Mouse (Mus musculus): ENCODE results near the gene Spem2. TPM values are rescaled to one million over a fixed set of nuclear protein-coding genes. Genes with fewer than 3 reads are reported as not detected.

Gene Spem2
- not detected in 2 replicates for polyA plus RNA-seq (2012; ENCODE audit: low replicate concordance)

DNA sequence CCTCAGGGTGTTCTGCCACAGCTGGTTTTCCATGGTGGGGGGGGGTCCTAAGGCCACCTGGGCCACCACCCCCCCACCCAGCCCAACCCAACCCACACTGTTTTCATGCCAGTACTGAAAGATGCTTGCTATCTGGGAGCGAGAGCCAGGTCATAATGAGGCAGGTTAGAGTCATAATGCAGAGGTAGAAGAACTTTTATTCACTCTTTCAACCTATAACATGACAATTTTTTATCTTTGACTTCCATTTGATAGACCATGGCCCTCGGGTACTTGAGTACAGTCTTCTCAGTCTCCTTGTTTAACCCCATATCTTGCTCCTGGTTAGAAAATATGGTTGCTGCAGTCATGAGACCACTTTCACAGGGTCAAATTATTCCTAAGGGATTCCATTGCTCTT lies at the start of gene Spem2:
Spem2 (minus strand) TSS at position 101 of the 400 bp plus-strand sequence.

DNA sequence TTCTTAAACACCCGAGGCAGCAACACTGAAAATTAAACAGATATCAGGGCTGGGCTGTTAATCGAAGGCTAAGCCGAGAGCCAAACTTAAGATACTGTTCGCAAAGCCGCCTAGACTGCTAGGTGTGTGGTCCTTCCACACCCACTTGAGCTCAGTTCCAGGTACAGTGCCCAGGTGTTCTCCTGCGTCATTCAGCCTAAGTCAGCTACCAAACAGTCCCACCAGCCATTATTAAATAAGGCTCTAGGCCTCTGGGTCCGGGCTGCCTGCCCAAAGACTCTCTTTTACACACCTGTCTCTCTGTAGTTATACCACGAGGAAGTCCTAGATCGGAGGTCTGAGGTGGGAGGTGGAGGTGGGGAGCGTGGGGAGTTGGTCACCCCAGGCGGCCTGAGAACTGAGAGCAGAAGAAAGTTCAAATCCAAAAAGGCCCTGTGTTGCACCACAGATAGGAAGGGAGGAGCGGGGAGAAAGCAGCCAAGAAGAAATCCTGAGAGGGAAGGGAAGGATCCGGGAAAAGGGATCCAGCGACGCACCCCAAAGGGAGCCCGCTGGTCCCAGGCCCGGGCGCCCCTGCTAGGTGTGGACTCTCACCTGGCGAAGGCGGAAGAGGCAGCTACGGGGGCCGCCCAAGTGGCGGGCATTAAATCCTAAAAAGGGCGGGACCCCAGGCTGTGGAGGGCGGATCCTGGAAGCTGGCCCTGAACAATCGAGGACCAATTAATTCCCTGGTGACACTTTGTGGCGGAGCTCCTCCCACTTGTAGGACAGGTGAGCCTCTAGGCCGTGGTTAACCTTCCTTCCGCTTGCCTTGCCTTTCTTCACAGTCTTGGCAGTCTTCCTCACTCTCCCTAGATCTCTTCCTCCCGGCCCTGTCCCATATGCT lies 40.1 kb upstream of the Spem2 start, which contains the start of gene Tnk1:
Tnk1 (minus strand) TSS at position 618 of the 886 bp plus-strand sequence.

GRCm38 (mm10) chr11:69846198-69846680 lies 28.0 kb upstream of the Spem2 start, which contains the start of gene Plscr3:
Gene Plscr3 (plus strand): TSS chr11:69846376.

DNA sequence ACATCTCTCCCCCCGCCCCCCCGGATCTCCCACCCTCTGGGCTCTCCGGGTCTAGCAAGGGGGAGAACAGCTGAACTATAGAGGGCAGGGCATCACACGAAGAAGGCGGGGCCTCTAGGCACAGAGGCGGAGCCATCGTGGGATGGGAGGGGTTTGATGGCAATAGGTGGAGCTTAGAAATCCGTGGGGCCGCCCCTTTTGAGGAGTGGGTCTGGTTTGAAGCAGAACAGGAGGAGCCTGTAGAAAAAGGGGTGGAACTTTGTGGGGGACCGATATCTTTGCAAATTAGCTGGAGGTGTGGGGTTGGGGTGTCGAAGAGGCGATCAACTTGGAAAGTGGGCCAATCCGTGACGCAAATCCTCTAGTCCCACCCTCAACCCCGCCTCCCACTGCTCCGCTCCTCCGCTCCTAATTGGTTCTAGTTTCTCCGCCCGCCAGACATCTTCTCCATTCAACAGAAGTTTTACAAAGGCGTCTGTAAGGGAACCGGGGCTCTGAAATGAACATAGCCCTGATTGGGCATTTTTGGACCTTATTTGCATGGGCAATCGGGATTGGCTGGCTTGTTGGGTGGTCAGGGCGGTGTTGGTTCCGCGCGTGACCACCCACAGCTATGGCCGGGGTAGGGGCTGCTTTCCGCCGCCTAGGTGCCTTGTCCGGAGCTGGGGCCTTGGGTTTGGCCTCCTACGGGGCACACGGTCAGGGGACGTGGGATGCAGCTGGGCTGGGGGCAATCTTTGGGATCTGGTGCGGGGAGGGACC lies 19.9 kb upstream of the Spem2 start, which contains the start of gene Tmem256:
Tmem256 (plus strand) TSS at position 563 of the 762 bp plus-strand sequence.

GRCm38 (mm10) chr11:69837604-69837951 lies 19.3 kb upstream of the Spem2 start, which contains the start of gene Nlgn2:
Gene Nlgn2 (minus strand): TSS chr11:69837784.

DNA sequence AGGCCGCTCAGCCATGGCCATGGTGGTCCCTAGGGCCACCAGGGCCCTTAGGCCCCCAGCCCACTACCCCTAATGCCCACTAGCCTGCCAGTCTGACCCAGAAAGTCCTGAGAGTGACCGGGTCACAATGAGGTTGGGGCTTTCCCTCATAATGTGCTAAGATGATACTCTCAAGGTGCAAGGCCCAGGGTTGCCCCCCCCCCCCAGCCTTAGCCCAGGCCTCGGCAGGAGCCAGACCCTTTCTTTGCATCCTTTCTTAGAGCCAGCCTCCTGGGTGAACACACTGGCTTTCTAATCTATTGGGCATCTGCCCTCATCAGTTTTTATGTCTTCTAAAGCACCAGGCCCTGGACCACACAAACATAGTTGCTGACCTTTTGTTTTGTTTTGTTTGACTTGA lies 3.8 kb upstream of the Spem2 start, which contains the start of gene Spem1:
Spem1 (minus strand) TSS at position 101 of the 400 bp plus-strand sequence.

GRCm38 (mm10) chr11:69815155-69815554 lies 3.1 kb downstream of the Spem2 start, which contains the start of gene Gm39566:
Gene Gm39566 (minus strand): TSS chr11:69815298.

DNA sequence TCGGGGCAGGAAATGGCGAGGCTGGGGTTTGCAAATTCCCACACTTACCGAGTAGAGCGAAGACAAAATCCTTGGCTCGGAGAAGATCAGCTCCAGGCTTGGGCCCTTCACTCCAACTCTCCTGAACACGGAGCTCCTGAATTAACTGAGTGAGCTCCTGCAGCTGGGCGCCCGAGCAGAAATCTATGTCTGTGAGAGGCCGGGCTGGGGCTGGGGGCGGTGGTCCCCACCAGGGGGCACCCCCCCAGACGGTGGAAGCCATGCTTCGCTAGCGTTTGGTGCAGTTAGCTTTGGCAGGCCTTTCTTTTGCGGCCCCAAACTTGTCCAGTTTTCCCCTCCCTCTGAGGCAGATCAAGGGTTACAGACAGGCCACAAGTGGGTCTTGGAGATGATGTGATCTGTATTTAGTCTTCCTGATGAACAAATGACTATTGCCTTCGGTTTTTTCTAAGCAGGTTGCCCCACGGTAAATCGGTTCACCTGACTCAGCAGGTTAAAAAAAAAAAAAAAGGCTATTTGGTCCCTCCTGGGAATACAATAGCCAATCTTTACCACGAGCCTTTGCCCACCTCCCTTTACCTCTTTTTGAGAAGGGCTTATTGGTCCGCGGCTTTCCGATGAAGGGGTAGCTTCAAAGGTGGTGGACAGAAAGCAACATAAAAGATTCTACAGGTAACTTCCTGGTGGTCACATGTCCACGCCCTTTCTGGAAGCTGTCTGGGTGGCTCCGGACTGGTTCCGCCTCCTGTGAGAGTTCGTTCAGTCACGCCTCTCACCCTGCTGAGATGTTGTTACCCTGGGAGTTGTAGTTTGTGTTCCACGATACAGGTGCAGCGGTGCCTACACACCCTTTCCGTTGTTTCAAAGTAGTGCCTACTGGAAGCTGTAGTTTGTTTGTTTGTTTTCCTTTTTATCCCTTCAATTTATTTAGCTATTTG lies 13.0 kb downstream of the Spem2 start, which contains the start of gene Tmem102:
Tmem102 (minus strand) TSS at position 653 of the 938 bp plus-strand sequence.

GRCm38 (mm10) chr11:69801379-69801977 lies 16.8 kb downstream of the Spem2 start, which contains the start of gene Fgf11:
Gene Fgf11 (minus strand): TSS chr11:69801857.

DNA sequence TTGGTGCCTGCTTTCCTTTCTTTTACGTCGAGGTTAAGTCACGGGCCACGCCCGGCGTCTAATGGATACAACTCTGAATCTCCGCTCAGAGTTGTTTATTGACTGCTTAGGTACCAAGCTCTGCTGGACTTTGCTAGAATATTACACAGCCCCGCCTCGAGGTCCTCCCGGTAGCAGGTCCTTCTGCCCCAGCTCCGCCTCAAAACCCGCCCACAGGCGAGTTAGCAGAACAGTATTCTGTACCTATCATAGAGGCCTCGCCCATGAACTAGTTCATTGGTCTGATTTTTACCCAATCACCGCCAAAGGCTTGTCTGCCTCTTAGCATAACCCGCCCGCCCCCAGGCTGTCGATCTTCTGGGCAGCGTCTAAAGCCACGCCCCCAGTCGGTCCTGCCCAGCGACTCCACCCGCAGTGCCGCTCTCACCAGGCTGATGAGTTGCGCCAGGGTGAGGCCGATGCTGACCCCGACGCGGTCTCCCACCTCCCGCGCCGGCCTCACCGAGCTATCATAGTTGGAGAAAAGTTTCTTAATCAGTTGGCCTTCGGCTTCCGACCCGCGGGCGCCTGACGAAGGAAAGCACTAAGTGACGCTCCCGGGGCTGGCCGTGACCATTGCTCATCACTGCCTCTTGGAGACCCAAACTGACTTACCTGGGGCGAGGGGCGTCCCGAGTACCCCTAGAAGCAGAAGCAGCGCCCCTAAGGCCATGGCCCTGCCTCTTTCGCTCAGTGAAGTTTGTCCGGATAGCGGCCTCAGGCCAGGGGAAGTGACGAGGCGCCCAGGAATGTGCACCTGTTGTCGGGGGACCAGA lies 22.9 kb downstream of the Spem2 start, which contains the start of gene Chrnb1:
Chrnb1 (minus strand) TSS at position 776 of the 815 bp plus-strand sequence.

Other genes starting within 250 kb of the Spem2 start
- 6.9 and 45.7 TPM in 2 replicates for gene Wrap53, start 238.2 kb downstream of the Spem2 start, polyA plus RNA-seq (2012; ENCODE audit: low replicate concordance)
- gene Trp53, start 238.1 kb downstream of the Spem2 start, polyA plus RNA-seq (2012; ENCODE audit: low replicate concordance) = 119 and 129 TPM in 2 replicates
- gene Atp1b2, start 212.5 kb downstream of the Spem2 start, polyA plus RNA-seq (2012; ENCODE audit: low replicate concordance) = 171 and 259 TPM in 2 replicates
- not detected in 2 replicates for gene Shbg, start 200.6 kb downstream of the Spem2 start, polyA plus RNA-seq (2012; ENCODE audit: low replicate concordance)
- not detected in 2 replicates for gene Sat2, start 196.4 kb downstream of the Spem2 start, polyA plus RNA-seq (2012; ENCODE audit: low replicate concordance)
- gene Fxr2, start 185.5 kb downstream of the Spem2 start, polyA plus RNA-seq (2012; ENCODE audit: low replicate concordance) = 91.8 and 97.5 TPM in 2 replicates
- gene Sox15, start 163.2 kb downstream of the Spem2 start, polyA plus RNA-seq (2012; ENCODE audit: low replicate concordance) = 0.44 TPM in 1 of 2 replicates, not detected in the other
- gene Mpdu1, start 155.8 kb downstream of the Spem2 start, polyA plus RNA-seq (2012; ENCODE audit: low replicate concordance) = 24.1 and 29.9 TPM in 2 replicates
- gene Cd68, start 152.3 kb downstream of the Spem2 start, polyA plus RNA-seq (2012; ENCODE audit: low replicate concordance) = 26.6 and 82.4 TPM in 2 replicates
- gene Eif4a1, start 146.0 kb downstream of the Spem2 start, polyA plus RNA-seq (2012; ENCODE audit: low replicate concordance) = 226 and 408 TPM in 2 replicates
- gene Senp3, start 136.4 kb downstream of the Spem2 start, polyA plus RNA-seq (2012; ENCODE audit: low replicate concordance) = 128 and 137 TPM in 2 replicates
- 2.3 and 5.0 TPM in 2 replicates for gene Tnfsf13, start 132.7 kb downstream of the Spem2 start, polyA plus RNA-seq (2012; ENCODE audit: low replicate concordance)
- 9.0 and 9.7 TPM in 2 replicates for gene Tnfsf12, start 122.6 kb downstream of the Spem2 start, polyA plus RNA-seq (2012; ENCODE audit: low replicate concordance)
- 6.6 and 8.1 TPM in 2 replicates for gene Tnfsfm13, start 122.4 kb downstream of the Spem2 start, polyA plus RNA-seq (2012; ENCODE audit: low replicate concordance)
- 92.9 and 194 TPM in 2 replicates for gene Polr2a, start 59.8 kb downstream of the Spem2 start, polyA plus RNA-seq (2012; ENCODE audit: low replicate concordance)
- gene Slc35g3, start 56.5 kb downstream of the Spem2 start, polyA plus RNA-seq (2012; ENCODE audit: low replicate concordance) = not detected in 2 replicates
- gene Zbtb4, start 52.6 kb downstream of the Spem2 start, polyA plus RNA-seq (2012; ENCODE audit: low replicate concordance) = 38.9 and 47.4 TPM in 2 replicates
- gene Chrnb1, start 22.5 kb downstream of the Spem2 start, polyA plus RNA-seq (2012; ENCODE audit: low replicate concordance) = 0.18 and 0.20 TPM in 2 replicates
- gene Fgf11, start 16.6 kb downstream of the Spem2 start, polyA plus RNA-seq (2012; ENCODE audit: low replicate concordance) = 0.07 and 0.47 TPM in 2 replicates
- not detected in 2 replicates for gene Tmem102, start 12.8 kb downstream of the Spem2 start, polyA plus RNA-seq (2012; ENCODE audit: low replicate concordance)
- gene Gm39566, start 3.2 kb downstream of the Spem2 start, polyA plus RNA-seq (2012; ENCODE audit: low replicate concordance) = 0.07 TPM in 1 of 2 replicates, not detected in the other
- not detected in 2 replicates for gene Spem1, start 3.7 kb upstream of the Spem2 start, polyA plus RNA-seq (2012; ENCODE audit: low replicate concordance)
- 3.7 and 5.0 TPM in 2 replicates for gene Nlgn2, start 19.3 kb upstream of the Spem2 start, polyA plus RNA-seq (2012; ENCODE audit: low replicate concordance)
- 531 and 1,176 TPM in 2 replicates for gene Tmem256, start 20.0 kb upstream of the Spem2 start, polyA plus RNA-seq (2012; ENCODE audit: low replicate concordance)
- 64.9 and 78.2 TPM in 2 replicates for gene Plscr3, start 27.9 kb upstream of the Spem2 start, polyA plus RNA-seq (2012; ENCODE audit: low replicate concordance)
- gene Tnk1, start 40.3 kb upstream of the Spem2 start, polyA plus RNA-seq (2012; ENCODE audit: low replicate concordance) = 2.0 and 2.3 TPM in 2 replicates
- not detected in 2 replicates for gene Tmem95, start 59.6 kb upstream of the Spem2 start, polyA plus RNA-seq (2012; ENCODE audit: low replicate concordance)
- gene Kctd11, start 62.9 kb upstream of the Spem2 start, polyA plus RNA-seq (2012; ENCODE audit: low replicate concordance) = 1.4 and 2.2 TPM in 2 replicates
- gene Acap1, start 77.1 kb upstream of the Spem2 start, polyA plus RNA-seq (2012; ENCODE audit: low replicate concordance) = 28.9 and 53.7 TPM in 2 replicates
- 0.18 and 0.33 TPM in 2 replicates for gene 2810408A11Rik, start 82.5 kb upstream of the Spem2 start, polyA plus RNA-seq (2012; ENCODE audit: low replicate concordance)
- gene Neurl4, start 82.6 kb upstream of the Spem2 start, polyA plus RNA-seq (2012; ENCODE audit: low replicate concordance) = 131 and 182 TPM in 2 replicates
- gene Gps2, start 95.4 kb upstream of the Spem2 start, polyA plus RNA-seq (2012; ENCODE audit: low replicate concordance) = 157 and 339 TPM in 2 replicates
- gene Eif5a, start 103.5 kb upstream of the Spem2 start, polyA plus RNA-seq (2012; ENCODE audit: low replicate concordance) = 1,855 and 2,103 TPM in 2 replicates
- gene Ybx2, start 117.3 kb upstream of the Spem2 start, polyA plus RNA-seq (2012; ENCODE audit: low replicate concordance) = 0.99 TPM in 1 of 2 replicates, not detected in the other
- gene Slc2a4, start 129.7 kb upstream of the Spem2 start, polyA plus RNA-seq (2012; ENCODE audit: low replicate concordance) = 2.4 and 14.7 TPM in 2 replicates
- gene Cldn7, start 146.3 kb upstream of the Spem2 start, polyA plus RNA-seq (2012; ENCODE audit: low replicate concordance) = 0.62 TPM in 1 of 2 replicates, not detected in the other
- 151 and 407 TPM in 2 replicates for gene Ctdnep1, start 162.7 kb upstream of the Spem2 start, polyA plus RNA-seq (2012; ENCODE audit: low replicate concordance)
- gene Elp5, start 164.1 kb upstream of the Spem2 start, polyA plus RNA-seq (2012; ENCODE audit: low replicate concordance) = 7.0 and 11.8 TPM in 2 replicates
- gene Gabarap, start 172.7 kb upstream of the Spem2 start, polyA plus RNA-seq (2012; ENCODE audit: low replicate concordance) = 126 and 157 TPM in 2 replicates
- 43.8 and 51.3 TPM in 2 replicates for gene Phf23, start 177.3 kb upstream of the Spem2 start, polyA plus RNA-seq (2012; ENCODE audit: low replicate concordance)
- 32.3 and 38.3 TPM in 2 replicates for gene Dvl2, start 182.1 kb upstream of the Spem2 start, polyA plus RNA-seq (2012; ENCODE audit: low replicate concordance)
- 24.5 and 26.3 TPM in 2 replicates for gene Acadvl, start 196.9 kb upstream of the Spem2 start, polyA plus RNA-seq (2012; ENCODE audit: low replicate concordance)
- 4.8 and 5.4 TPM in 2 replicates for gene Dlg4, start 198.5 kb upstream of the Spem2 start, polyA plus RNA-seq (2012; ENCODE audit: low replicate concordance)
- not detected in 2 replicates for gene Asgr1, start 235.6 kb upstream of the Spem2 start, polyA plus RNA-seq (2012; ENCODE audit: low replicate concordance)